Mouse (Mus musculus) intestine, embryonic 14.5 days (tissue): ENCODE measurements around the gene Vasn. TPM values are rescaled to one million over a fixed set of nuclear protein-coding genes. Genes with fewer than 3 reads are reported as not detected.
A peak's percentile ranks its signal among the peaks of the same experiment; 100 is the strongest.

Source experiments
- ATAC-seq: fragments of 200-750 bp; cut with Nextera tagmentation; replicated peaks from 2 replicates; pipeline ENCODE4 v1.8.0; 2017; ENCODE audit warnings: low read depth, moderate number of reproducible peaks, moderate TSS enrichment, moderate library complexity; ENCODE audit not compliant: low FRiP score, low TSS enrichment
- DNase-seq: peaks from one replicate; pipeline ENCODE4 v3.0.0-alpha.2; 2018; ENCODE audit warnings: low spot score
- H3K27ac ChIP-seq: fragments of 300-500 bp; sonication (generic); 2 replicates; pipeline ENCODE4 v1.5.1; 2014; ENCODE audit warnings: low read depth, mild to moderate bottlenecking, control low read depth
- H3K27me3 ChIP-seq: fragments of 300-500 bp; sonication (generic); replicated peaks from 2 replicates; pipeline ENCODE4 v1.6.1; 2014; ENCODE audit warnings: low read length, control low read depth; ENCODE audit not compliant: control insufficient read depth, insufficient read depth
- H3K36me3 ChIP-seq: fragments of 300-500 bp; sonication (generic); 2 replicates; pipeline ENCODE4 v1.6.1; 2014; ENCODE audit warnings: low read length, control low read depth; ENCODE audit not compliant: control insufficient read depth, insufficient read depth
- H3K4me1 ChIP-seq: fragments of 300-500 bp; sonication (generic); replicated peaks from 2 replicates; pipeline ENCODE4 v1.6.1; 2014; ENCODE audit warnings: low read length, control low read depth, mixed read lengths; ENCODE audit not compliant: control insufficient read depth, insufficient read depth
- H3K4me2 ChIP-seq: fragments of 300-500 bp; sonication (generic); 2 replicates; pipeline ENCODE4 v1.6.1; 2014; ENCODE audit warnings: low read length
- H3K4me3 ChIP-seq: fragments of 300-500 bp; sonication (generic); 2 replicates; pipeline ENCODE4 v1.5.1; 2014; ENCODE audit warnings: low read depth, low read length, control low read depth, mixed read lengths
- H3K9ac ChIP-seq: fragments of 300-500 bp; sonication (generic); 2 replicates; pipeline ENCODE4 v1.6.1; 2014; ENCODE audit warnings: mild to moderate bottlenecking, low read length
- H3K9me3 ChIP-seq: fragments of 300-500 bp; sonication (generic); 2 replicates; pipeline ENCODE4 v1.6.1; 2016; ENCODE audit warnings: low read length, control low read depth; ENCODE audit not compliant: control insufficient read depth
- WGBS: fragments of 180-500 bp; shearing (Covaris S2); extraction: QIAGEN DNeasy Blood & Tissue Kit; methylation state at CpG from one replicate; pipeline ENCODE4 v1.1.7; 2014; 5-methylcytosine and 5-hydroxymethylcytosine counted together
- polyA plus RNA-seq: library from polyadenylated mRNA; unstranded; fragments of >200 nt; fragmentation: Nextera tagmentation; extraction: Ambion mirVana; gene quantifications from 2 replicates; pipeline ENCODE4 v1.2.1, GENCODE M21; 2014

Vasn gene
- polyA plus RNA-seq, 1 experiment from 2014 or later = 17.1 TPM

- H3K4me1 ChIP-seq = no peaks in the 10 kb centered on the region
- no peak overlapping the region for H3K4me2 ChIP-seq
- no peak overlapping the region for H3K27ac ChIP-seq
- no peak overlapping the region for H3K4me3 ChIP-seq
- 23% methylated on average over 6 of the region's 6 CpGs for WGBS
- H3K27me3 ChIP-seq = no peaks in the 10 kb centered on the region
- DNase-seq (peak; percentile 93), ATAC-seq (peak; percentile 48; the same call in 1 of the 2 replicates)
- H3K36me3 ChIP-seq = peaks cover 26% of the 10 kb centered on the region
- H3K9ac ChIP-seq = no peak overlapping the region
- H3K9me3 ChIP-seq = no peaks in the 10 kb centered on the region
Observed at GRCm38 (mm10) chr16:4629950-4630349, 9.8 kb upstream of the Vasn start.

DNA sequence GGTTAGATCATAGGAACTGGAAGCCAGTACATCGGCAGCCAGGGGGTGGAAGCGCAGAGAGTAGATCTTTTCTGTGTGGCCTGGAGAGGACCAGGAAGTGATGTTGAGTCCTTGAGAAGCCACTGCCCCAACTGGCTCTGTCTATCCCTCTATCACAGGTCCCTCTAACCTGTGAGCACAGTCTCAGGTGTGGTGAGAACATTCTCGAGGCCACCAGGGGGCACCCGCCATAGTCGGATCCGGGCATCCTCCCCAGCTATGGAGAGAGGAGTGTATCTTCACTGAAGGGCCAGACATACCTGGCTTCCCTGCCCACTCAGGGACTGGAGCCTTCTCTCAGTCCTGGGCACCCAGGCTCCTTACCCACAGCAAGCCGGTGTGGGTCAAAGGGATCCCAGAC, 7.7 kb upstream of the Vasn start:
- Histone ChIP-seq H3K27me3 (no peaks in the 10 kb centered on the region), H3K36me3 (peaks cover 22% of the 10 kb centered on the region), H3K4me2 (no peak overlapping the region), H3K9ac (no peak overlapping the region), H3K9me3 (no peaks in the 10 kb centered on the region), H3K4me3 (no peak overlapping the region), H3K4me1 (no peaks in the 10 kb centered on the region), H3K27ac (no peak overlapping the region)
- DNase-seq (peak; percentile 75), ATAC-seq (peak; percentile 37; the same call in 1 of the 2 replicates)
- WGBS = 44% methylated on average over 7 of the region's 7 CpGs

DNA sequence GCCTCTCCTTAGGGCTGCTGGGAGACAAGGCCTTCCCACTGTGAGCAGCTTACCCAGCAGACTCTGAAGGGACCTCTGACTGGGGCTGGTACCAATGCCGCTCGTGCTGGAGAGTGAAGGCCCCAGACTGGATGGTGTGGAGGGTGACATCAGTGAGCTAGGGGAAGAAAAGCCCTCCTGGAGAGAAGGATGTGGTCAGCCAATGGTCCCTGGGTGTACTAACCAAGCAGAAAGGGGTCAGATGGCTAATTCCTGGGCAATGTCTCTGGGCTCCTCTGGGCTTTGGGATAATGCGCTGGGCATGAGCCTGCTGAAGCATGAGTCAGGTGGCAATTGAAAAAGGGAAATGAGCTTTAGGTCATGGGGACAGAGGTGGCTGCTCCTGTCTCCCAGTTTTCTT, 6.1 kb upstream of the Vasn start:
- Histone ChIP-seq H3K27ac (no peak overlapping the region), H3K9ac (no peak overlapping the region), H3K4me1 (no peaks in the 10 kb centered on the region), H3K4me2 (no peak overlapping the region), H3K36me3 (peaks cover 9% of the 10 kb centered on the region; the same call in 1 of the 2 replicates), H3K27me3 (no peaks in the 10 kb centered on the region), H3K9me3 (no peaks in the 10 kb centered on the region), H3K4me3 (no peak overlapping the region)
- DNase-seq (no peak), ATAC-seq (no peak)
- 95% methylated on average over 3 of the region's 3 CpGs for WGBS

DNA sequence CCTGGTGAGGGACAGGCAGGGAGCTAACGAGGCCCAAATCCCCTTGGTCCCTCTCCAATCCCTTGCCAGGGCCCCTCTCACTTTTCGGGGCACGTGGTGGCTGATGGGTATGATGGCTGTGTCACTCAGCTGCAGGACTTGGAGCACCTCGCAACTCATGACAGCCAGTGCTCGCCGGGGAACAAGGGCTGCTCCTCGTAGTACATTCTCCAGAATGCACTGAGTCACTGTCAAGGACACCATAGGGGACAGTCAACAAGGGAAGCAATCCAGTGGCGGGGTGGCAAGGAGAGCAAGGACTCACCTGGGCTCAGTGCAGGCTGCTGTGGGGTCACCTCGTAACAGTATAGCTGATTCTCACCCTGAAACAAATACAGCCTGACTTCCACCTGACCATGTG, 5.1 kb upstream of the Vasn start:
- no peak overlapping the region for H3K4me2 ChIP-seq
- H3K9ac ChIP-seq = no peak overlapping the region
- no peak for ATAC-seq
- H3K4me3 ChIP-seq = no peak overlapping the region
- H3K27ac ChIP-seq = no peak overlapping the region
- DNase-seq = no peak
- H3K4me1 ChIP-seq = 0 out of 2 replicates have a peak, but pooled peaks cover 2% of the 10 kb centered on the region
- WGBS = 81% methylated on average over 9 of the region's 9 CpGs
- 0 out of 2 replicates have a peak, but pooled peaks cover 7% of the 10 kb centered on the region for H3K36me3 ChIP-seq
- no peaks in the 10 kb centered on the region for H3K9me3 ChIP-seq
- no peaks in the 10 kb centered on the region for H3K27me3 ChIP-seq

DNA sequence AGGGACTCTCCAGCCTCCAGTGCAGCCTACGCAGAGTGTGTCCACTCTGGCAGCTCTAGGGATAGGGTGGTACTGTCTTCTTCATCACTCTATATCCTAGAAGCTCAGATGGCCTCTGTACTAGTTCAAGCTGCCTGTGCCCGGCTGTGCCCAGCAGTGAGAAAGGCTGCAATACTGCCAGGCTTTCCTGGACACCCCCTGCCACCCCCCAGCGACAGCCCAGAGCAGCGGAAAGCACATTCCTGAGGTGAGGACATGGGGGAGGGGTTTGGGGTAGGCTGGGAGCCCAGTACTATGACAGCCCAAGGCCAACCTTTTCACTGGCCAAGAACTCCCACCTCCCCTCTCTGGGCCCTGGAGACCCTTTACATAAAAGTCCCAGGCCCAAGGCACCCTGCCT, 4.0 kb upstream of the Vasn start:
- Histone ChIP-seq H3K27me3 (no peaks in the 10 kb centered on the region), H3K9ac (no peak overlapping the region), H3K4me1 (peaks cover 2% of the 10 kb centered on the region; the same call in 1 of the 2 replicates), H3K36me3 (0 out of 2 replicates have a peak, but pooled peaks cover 5% of the 10 kb centered on the region), H3K4me3 (no peak overlapping the region), H3K27ac (no peak overlapping the region), H3K4me2 (no peak overlapping the region), H3K9me3 (no peaks in the 10 kb centered on the region)
- no peak for DNase-seq
- no peak for ATAC-seq
- 77% methylated on average over 4 of the region's 4 CpGs for WGBS

GRCm38 (mm10) chr16:4638891-4639390, 800 bp upstream of the Vasn start:
- Histone ChIP-seq H3K9ac (no peak overlapping the region), H3K27ac (no peak overlapping the region), H3K9me3 (no peaks in the 10 kb centered on the region), H3K27me3 (no peaks in the 10 kb centered on the region), H3K4me1 (peaks cover 26% of the 10 kb centered on the region), H3K4me2 (no peak overlapping the region), H3K4me3 (no peak overlapping the region), H3K36me3 (0 out of 2 replicates have a peak, but pooled peaks cover 6% of the 10 kb centered on the region)
- ATAC-seq (no peak), DNase-seq (no peak)
- WGBS = 89% methylated on average over 3 of the region's 3 CpGs

- Histone ChIP-seq H3K9me3 (no peaks in the 10 kb centered on the region), H3K4me3 (peak overlapping the region; percentile 64), H3K4me1 (peaks cover 31% of the 10 kb centered on the region), H3K27ac (peak overlapping the region; percentile 88), H3K9ac (peak overlapping the region; percentile 78), H3K27me3 (no peaks in the 10 kb centered on the region), H3K36me3 (peaks cover 17% of the 10 kb centered on the region), H3K4me2 (peak overlapping the region; percentile 57)
- DNase-seq (peak; percentile 70), ATAC-seq (peak; percentile 40)
- 1% methylated on average over 17 of the region's 17 CpGs for WGBS
Observed at GRCm38 (mm10) chr16:4640267-4641005, 695 bp downstream of the Vasn start.

DNA sequence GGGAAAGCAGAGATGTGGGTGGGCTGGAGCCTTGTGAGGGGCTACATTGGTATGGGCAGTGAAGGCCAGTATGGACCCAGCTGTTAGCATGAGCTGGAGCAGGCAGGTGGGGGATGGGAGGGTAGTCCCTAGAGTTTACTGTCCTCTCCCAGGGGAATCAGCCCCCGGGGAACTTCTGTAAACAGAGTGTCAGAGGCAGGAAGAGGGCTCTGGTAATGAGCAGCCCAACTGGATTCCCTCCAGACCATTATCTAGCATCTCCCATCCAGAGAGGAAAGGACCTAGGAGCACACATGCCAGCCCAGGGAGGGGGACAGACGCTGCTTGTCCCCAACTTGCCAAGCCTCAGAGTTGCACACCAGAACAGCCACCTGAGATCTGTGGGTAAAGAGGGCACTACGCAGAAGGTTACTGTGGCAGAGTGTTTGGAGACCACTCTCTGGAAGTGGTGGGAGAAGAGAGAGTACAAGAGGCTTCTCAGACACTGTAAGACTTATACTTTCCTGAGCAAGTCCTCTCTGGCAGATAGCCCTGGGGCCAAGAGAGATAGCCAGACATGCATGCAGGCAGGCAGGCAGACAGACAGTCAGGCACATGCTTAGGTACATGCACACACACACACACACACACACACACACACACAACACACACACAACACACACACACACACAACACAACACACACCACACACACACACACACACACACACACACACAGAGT, 1.5 kb downstream of the Vasn start:
- Histone ChIP-seq H3K9ac (peak overlapping the region; percentile 78; the same call in 1 of the 2 replicates), H3K27ac (peak overlapping the region; percentile 88), H3K4me1 (peaks cover 36% of the 10 kb centered on the region), H3K27me3 (no peaks in the 10 kb centered on the region), H3K4me2 (peak overlapping the region; percentile 57), H3K36me3 (peaks cover 25% of the 10 kb centered on the region), H3K4me3 (peak overlapping the region; percentile 64), H3K9me3 (no peaks in the 10 kb centered on the region)
- 11% methylated on average over 3 of the region's 3 CpGs for WGBS
- ATAC-seq (no peak; the same call in 1 of the 2 replicates), DNase-seq (peak; percentile 65)
